Comparison of ENCODE assay signal across 9 mouse cellular contexts in the genomic region with DNA sequence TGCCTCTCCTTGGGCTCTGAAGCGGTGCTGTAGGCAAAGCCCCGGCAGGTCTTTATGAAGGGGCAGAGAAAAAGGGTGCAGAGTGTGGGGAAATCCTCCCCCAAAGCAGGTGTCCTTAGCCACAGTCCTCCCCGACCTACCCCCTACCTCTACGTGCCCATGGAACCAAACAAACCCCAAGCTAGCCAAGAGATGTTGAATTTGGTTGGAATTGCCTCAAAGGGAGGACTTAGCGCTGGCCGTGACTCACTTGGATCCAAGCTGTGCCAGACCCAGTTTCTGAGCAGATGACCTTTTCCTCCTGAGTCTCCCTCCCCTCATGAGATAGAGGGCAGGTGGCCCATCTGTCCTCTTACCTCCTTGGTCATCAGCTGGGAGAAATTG.
DNase-seq lines count a peak whose midpoint lies in the region; ATAC-seq lines count a peak whose summit lies in the region.
"Had no signal": no experiment of that assay in that cellular context is flagged by ENCODE, and none has a peak within 500 bp of the region (broad histone marks: within the 10 kb centered on the region; RNA-seq: fewer than 3 reads in every experiment).

No protein-coding gene starts in this region.

- H3K9ac ChIP-seq in limb, embryonic 12.5 days (replicated peaks): no peak overlapping the region

- H3K4me3 ChIP-seq in limb, embryonic 12.5 days (replicated peaks): no peak overlapping the region
- H3K4me3 ChIP-seq: heart, adult 2 months; myocyte had no signal

- H3K4me2 ChIP-seq in limb, embryonic 12.5 days: peak overlapping the region; percentile 32; the same call in 1 of the 2 replicates

- no peak overlapping the region for H3K27ac ChIP-seq in limb, embryonic 12.5 days
- H3K27ac ChIP-seq: heart, adult 2 months had no signal

- WGBS in limb, embryonic 12.5 days: 37% methylated on average over 6 of the region's 6 CpGs

- H3K27me3 ChIP-seq in limb, embryonic 12.5 days: peaks cover 28% of the 10 kb centered on the region

- no peaks in the 10 kb centered on the region for H3K9me3 ChIP-seq in limb, embryonic 12.5 days

- no peak for ATAC-seq in limb, embryonic 12.5 days (ENCODE audit: insufficient number of reproducible peaks, insufficient read depth, low FRiP score, low TSS enrichment, low read depth)

- H3K4me1 ChIP-seq in limb, embryonic 12.5 days (replicated peaks): peaks cover 19% of the 10 kb centered on the region

- no peaks in the 10 kb centered on the region for H3K36me3 ChIP-seq in limb, embryonic 12.5 days

- DNase-seq in lung, postnatal 36 days: peak; percentile 7
- no peak for DNase-seq in lung, postnatal 10 days
- DNase-seq in cerebellum, postnatal 25 days: peak; percentile 68 to 77
- DNase-seq in layer of hippocampus, adult 11-12 months (ENCODE audit: low spot score): no peak
- DNase-seq in ovary, postnatal 36 days (ENCODE audit: low spot score): no peak
- DNase-seq in frontal cortex, postnatal 25 days (ENCODE audit: low spot score in 2 of 2): no peak

Comparison
In these comparisons a context has a peak if more than half of its experiments do, and no peak if none do; other contexts are left out.
1. DNase-seq: peak in lung, postnatal 36 days (single experiment) and cerebellum, postnatal 25 days (2 of 2); none in lung, postnatal 10 days (single experiment), layer of hippocampus, adult 11-12 months (single experiment), ovary, postnatal 36 days (single experiment) and frontal cortex, postnatal 25 days (0 of 2).